Mouse (Mus musculus) intestine, embryonic 16.5 days (tissue): Measurements from ENCODE around the gene Gm44790. TPM values are rescaled to one million over a fixed set of nuclear protein-coding genes. Genes with fewer than 3 reads are reported as not detected.
"Not testable (repeated sequence)": the region's sequence is repeated elsewhere in the genome, so short reads cannot be mapped to it uniquely, and the experiment has no call there.

Experiments used
- ATAC-seq: fragments of 200-750 bp; cut with Nextera tagmentation; 2 replicates; pipeline ENCODE4 v1.8.0; 2017; ENCODE audit warnings: moderate TSS enrichment, moderate library complexity
- H3K27ac ChIP-seq: fragments of 300-500 bp; sonication (generic); 2 replicates; pipeline ENCODE4 v1.5.1; 2014; ENCODE audit warnings: mild to moderate bottlenecking, low read length
- H3K27me3 ChIP-seq: fragments of 300-500 bp; sonication (generic); replicated peaks from 2 replicates; pipeline ENCODE4 v1.6.1; 2014; ENCODE audit warnings: low read length, control low read depth, mixed read lengths; ENCODE audit not compliant: control insufficient read depth, insufficient read depth
- H3K36me3 ChIP-seq: fragments of 300-500 bp; sonication (generic); 2 replicates; pipeline ENCODE4 v1.6.1; 2014; ENCODE audit warnings: low read length, control low read depth; ENCODE audit not compliant: control insufficient read depth, insufficient read depth
- H3K4me1 ChIP-seq: fragments of 300-500 bp; sonication (generic); 2 replicates; pipeline ENCODE4 v1.6.1; 2014; ENCODE audit warnings: low read length, control low read depth, mixed read lengths; ENCODE audit not compliant: control insufficient read depth, insufficient read depth
- H3K4me2 ChIP-seq: fragments of 300-500 bp; sonication (generic); 2 replicates; pipeline ENCODE4 v1.6.1; 2014; ENCODE audit warnings: low read depth, low read length, control low read depth
- H3K4me3 ChIP-seq: fragments of 300-500 bp; sonication (generic); 2 replicates; pipeline ENCODE4 v1.5.1; 2014; ENCODE audit warnings: mild to moderate bottlenecking, low read length
- H3K9ac ChIP-seq: fragments of 300-500 bp; sonication (generic); 2 replicates; pipeline ENCODE4 v1.6.1; 2014; ENCODE audit warnings: low read depth, low read length
- H3K9me3 ChIP-seq: fragments of 300-500 bp; sonication (generic); 2 replicates; pipeline ENCODE4 v1.6.1; 2016; ENCODE audit warnings: low read length, control low read depth; ENCODE audit not compliant: control insufficient read depth
- WGBS: fragments of 180-500 bp; shearing (Covaris S2); extraction: QIAGEN DNeasy Blood & Tissue Kit; methylation state at CpG from one replicate; pipeline ENCODE4 v1.1.7; 2014; 5-methylcytosine and 5-hydroxymethylcytosine counted together
- polyA plus RNA-seq: library from polyadenylated mRNA; unstranded; fragments of >200 nt; fragmentation: Nextera tagmentation; extraction: Ambion mirVana; gene quantifications from 2 replicates; pipeline ENCODE4 v1.2.1, GENCODE M21; 2015

Gm44790 gene
- polyA plus RNA-seq, 1 experiment from 2014 or later: not detected

GRCm38 (mm10) chr6:86479311-86479710 is 52.9 kb downstream of the Gm44790 start:
- no peak overlapping the region; the same call in 1 of the 2 replicates for H3K9ac ChIP-seq

GRCm38 (mm10) chr6:86479816-86480188 is 53.3 kb downstream of the Gm44790 start:
- Histone ChIP-seq H3K9ac (no peak overlapping the region; the same call in 1 of the 2 replicates), H3K4me1 (peaks cover 31% of the 10 kb centered on the region)

More at GRCm38 (mm10) chr6:86479311-86479710, 52.9 kb downstream of the Gm44790 start:
- 63% methylated on average over 3 of the region's 3 CpGs for WGBS
- no peaks in the 10 kb centered on the region for H3K36me3 ChIP-seq
- H3K27me3 ChIP-seq: no peaks in the 10 kb centered on the region
- no peak for ATAC-seq
- no peak overlapping the region for H3K4me2 ChIP-seq
- no peak overlapping the region for H3K4me3 ChIP-seq
- peaks cover 31% of the 10 kb centered on the region for H3K4me1 ChIP-seq
- H3K27ac ChIP-seq: peak overlapping the region; percentile 67
- H3K9me3 ChIP-seq: no peaks in the 10 kb centered on the region

GRCm38 (mm10) chr6:86480189-86480831 is 53.9 kb downstream of the Gm44790 start:
- Histone ChIP-seq H3K9ac (peak overlapping the region; percentile 63), H3K27me3 (no peaks in the 10 kb centered on the region), H3K4me3 (peak overlapping the region; percentile 23), H3K9me3 (no peaks in the 10 kb centered on the region), H3K27ac (peak overlapping the region; percentile 91), H3K4me2 (peak overlapping the region; percentile 41), H3K36me3 (no peaks in the 10 kb centered on the region), H3K4me1 (peaks cover 31% of the 10 kb centered on the region)
- ATAC-seq: 0 out of 2 replicates have a peak, but pooled peaks have one; percentile 31
- WGBS: 28% methylated on average over 9 of the region's 9 CpGs

More at GRCm38 (mm10) chr6:86479816-86480188, 53.3 kb downstream of the Gm44790 start:
- ATAC-seq: no peak
- no peak overlapping the region; the same call in 1 of the 2 replicates for H3K4me2 ChIP-seq
- peak overlapping the region; percentile 91 for H3K27ac ChIP-seq
- H3K27me3 ChIP-seq: no peaks in the 10 kb centered on the region
- H3K9me3 ChIP-seq: no peaks in the 10 kb centered on the region
- no peaks in the 10 kb centered on the region for H3K36me3 ChIP-seq
- no peak overlapping the region for H3K4me3 ChIP-seq

GRCm38 (mm10) chr6:86481871-86482270 is 55.4 kb downstream of the Gm44790 start:
- no peak overlapping the region for H3K9ac ChIP-seq
- H3K4me1 ChIP-seq: peaks cover 30% of the 10 kb centered on the region
- peak overlapping the region; percentile 12; the same call in 1 of the 2 replicates for H3K4me2 ChIP-seq
- no peaks in the 10 kb centered on the region for H3K9me3 ChIP-seq
- peak; percentile 71 for ATAC-seq
- WGBS: 64% methylated on average over 5 of the region's 5 CpGs
- H3K27ac ChIP-seq: peak overlapping the region; percentile 68
- H3K4me3 ChIP-seq: no peak overlapping the region
- H3K36me3 ChIP-seq: no peaks in the 10 kb centered on the region
- H3K27me3 ChIP-seq: no peaks in the 10 kb centered on the region

GRCm38 (mm10) chr6:86485943-86486640 is 59.6 kb downstream of the Gm44790 start:
- WGBS: 82% methylated on average over 7 of the region's 7 CpGs
- no peak for ATAC-seq
- H3K27ac ChIP-seq: peak overlapping the region; percentile 99; the same call in 1 of the 2 replicates
- H3K4me3 ChIP-seq: no peak overlapping the region
- peaks cover 20% of the 10 kb centered on the region for H3K4me1 ChIP-seq
- H3K9ac ChIP-seq: no peak overlapping the region
- H3K4me2 ChIP-seq: no peak overlapping the region
- H3K27me3 ChIP-seq: no peaks in the 10 kb centered on the region
- H3K9me3 ChIP-seq: no peaks in the 10 kb centered on the region
- no peaks in the 10 kb centered on the region for H3K36me3 ChIP-seq

- peak overlapping the region; percentile 99 for H3K27ac ChIP-seq
- peaks cover 14% of the 10 kb centered on the region for H3K4me1 ChIP-seq
- H3K27me3 ChIP-seq: no peaks in the 10 kb centered on the region
- peak; percentile 97 for ATAC-seq
- H3K4me2 ChIP-seq: peak overlapping the region; percentile 46
- H3K9ac ChIP-seq: peak overlapping the region; percentile 72
- no peaks in the 10 kb centered on the region for H3K9me3 ChIP-seq
- WGBS: 5% methylated on average over 24 of the region's 24 CpGs
- H3K36me3 ChIP-seq: no peaks in the 10 kb centered on the region
- H3K4me3 ChIP-seq: peak overlapping the region; percentile 23
These were observed 61.1 kb downstream of the Gm44790 start for GRCm38 (mm10) chr6:86487358-86488148.

GRCm38 (mm10) chr6:86488149-86488485 is 61.7 kb downstream of the Gm44790 start:
- ATAC-seq: 0 out of 2 replicates have a peak, but pooled peaks have one; percentile 0

GRCm38 (mm10) chr6:86489945-86490344 is 63.5 kb downstream of the Gm44790 start:
- Histone ChIP-seq H3K9ac (no peak overlapping the region), H3K9me3 (no peaks in the 10 kb centered on the region), H3K4me2 (no peak overlapping the region), H3K36me3 (no peaks in the 10 kb centered on the region), H3K4me1 (peaks cover 18% of the 10 kb centered on the region), H3K27me3 (no peaks in the 10 kb centered on the region), H3K4me3 (no peak overlapping the region), H3K27ac (no peak overlapping the region)
- ATAC-seq: no peak
- WGBS: 92% methylated on average over 2 of the region's 2 CpGs

More at GRCm38 (mm10) chr6:86488149-86488485, 61.7 kb downstream of the Gm44790 start:
- no peaks in the 10 kb centered on the region for H3K9me3 ChIP-seq
- no peaks in the 10 kb centered on the region for H3K27me3 ChIP-seq
- peak overlapping the region; percentile 99 for H3K27ac ChIP-seq
- peak overlapping the region; percentile 23; the same call in 1 of the 2 replicates for H3K4me3 ChIP-seq
- H3K9ac ChIP-seq: peak overlapping the region; percentile 72
- H3K4me1 ChIP-seq: peaks cover 14% of the 10 kb centered on the region
- no peaks in the 10 kb centered on the region for H3K36me3 ChIP-seq
- H3K4me2 ChIP-seq: peak overlapping the region; percentile 46
- 20% methylated on average over 3 of the region's 3 CpGs for WGBS

GRCm38 (mm10) chr6:86490413-86490812 is 64.0 kb downstream of the Gm44790 start:
- not testable (repeated sequence) for ATAC-seq, H3K9me3 ChIP-seq, H3K36me3 ChIP-seq, H3K4me2 ChIP-seq, H3K27ac ChIP-seq, H3K9ac ChIP-seq, H3K4me3 ChIP-seq, H3K27me3 ChIP-seq
- peaks cover 20% of the 10 kb centered on the region for H3K4me1 ChIP-seq
- WGBS: 94% methylated on average over 8 of the region's 8 CpGs
